Mouse (Mus musculus): ENCODE results near the gene Bbs5. TPM values are rescaled to one million over a fixed set of nuclear protein-coding genes. Genes with fewer than 3 reads are reported as not detected.

The Bbs5 gene
- total RNA-seq, 1 experiment: 8.3 TPM

DNA sequence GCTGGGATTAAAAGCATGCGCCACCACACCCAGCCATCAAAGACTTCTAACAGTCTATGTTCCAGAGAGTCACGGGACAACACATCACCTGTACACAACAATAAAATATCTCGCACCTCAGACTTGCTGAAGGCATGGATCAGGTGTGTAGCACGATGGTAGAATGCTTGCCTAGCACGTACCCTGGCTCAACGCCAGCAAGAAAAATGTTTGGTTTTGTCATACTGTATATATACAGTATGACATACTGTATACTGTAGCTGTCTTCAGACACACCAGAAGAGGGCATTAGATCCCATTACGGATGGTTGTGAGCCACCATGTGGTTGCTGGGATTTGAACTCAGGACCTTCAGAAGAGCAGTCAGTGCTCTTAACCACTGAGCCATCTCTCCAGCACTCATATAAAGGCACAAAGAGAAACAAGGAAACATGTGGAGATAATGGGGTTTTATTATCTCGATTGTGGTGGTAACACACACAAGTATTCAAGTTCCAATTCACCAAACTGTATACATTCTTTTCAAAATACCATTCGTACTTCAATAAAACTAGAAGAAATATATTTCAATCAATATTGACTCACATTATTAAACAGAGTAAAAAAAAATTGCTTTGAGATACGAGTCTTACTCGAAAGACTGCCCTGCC is 1.9 kb upstream of the Bbs5 start:
- DNase-seq (ENCODE audit: low read depth, low spot score): no peak
- in situ Hi-C loops (cut with MboI; ENCODE audit: low sequenced_read_pairs in 2 of 2, unreplicated experiment in 2 of 2): no loop called here
- peaks cover 2% of the 10 kb centered on the region in 2 experiments; a peak in 2 of 4 replicates for H3K4me1 ChIP-seq (ENCODE audit: control insufficient read depth in 2 of 2, insufficient read depth in 2 of 2, low read length in 2 of 2, poor library complexity in 1 of 2)
- TF ChIP-seq ZC3H11A (IDR thresholded peaks at IDR 0.05; ENCODE audit: borderline replicate concordance, low read depth, low read length) (no peak), MAFK (IDR thresholded peaks at IDR 0.05; ENCODE audit: insufficient read depth, low read depth, low read length) (no peak)
- no peak overlapping the region for H3K27ac ChIP-seq (ENCODE audit: insufficient read depth, low read depth, low read length, poor library complexity, severe bottlenecking)
- no peaks in the 10 kb centered on the region for H3K9me3 ChIP-seq (ENCODE audit: control insufficient read depth, insufficient read depth, low read depth, low read length)
- H3K4me3 ChIP-seq (ENCODE audit: insufficient read depth in 1 of 2, low read depth in 1 of 2, low read length in 2 of 2, poor library complexity in 1 of 2, severe bottlenecking in 1 of 2): no peak overlapping the region
- no peak overlapping the region for H3K9ac ChIP-seq (ENCODE audit: insufficient read depth, low read depth, low read length, poor library complexity, severe bottlenecking)
- H3K36me3 ChIP-seq (ENCODE audit: control insufficient read depth, insufficient read depth, low read length, poor library complexity, severe bottlenecking): no peaks in the 10 kb centered on the region

DNA sequence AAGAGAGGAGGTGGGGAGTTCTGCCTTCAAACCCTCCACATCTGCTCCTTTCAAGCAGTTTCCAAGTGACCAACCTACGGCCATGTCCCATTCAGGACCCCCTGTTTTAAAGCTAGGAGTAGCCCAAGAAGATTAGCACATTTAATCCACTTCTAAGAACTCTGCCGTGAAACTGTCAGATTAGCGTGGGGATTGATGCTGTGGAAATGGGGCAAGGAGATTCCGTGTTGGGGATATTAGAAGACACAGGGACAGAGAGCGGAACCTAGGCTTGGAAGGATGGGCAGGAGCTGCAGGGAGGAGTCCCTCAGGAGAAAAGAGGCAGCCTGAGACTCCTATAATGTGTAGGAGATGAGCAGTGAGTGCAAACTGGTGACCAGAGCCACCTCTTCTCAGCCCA is 2.7 kb downstream of the Bbs5 start:
- in situ Hi-C loops (cut with MboI; ENCODE audit: low sequenced_read_pairs in 2 of 2, unreplicated experiment in 2 of 2): no loop called here

DNA sequence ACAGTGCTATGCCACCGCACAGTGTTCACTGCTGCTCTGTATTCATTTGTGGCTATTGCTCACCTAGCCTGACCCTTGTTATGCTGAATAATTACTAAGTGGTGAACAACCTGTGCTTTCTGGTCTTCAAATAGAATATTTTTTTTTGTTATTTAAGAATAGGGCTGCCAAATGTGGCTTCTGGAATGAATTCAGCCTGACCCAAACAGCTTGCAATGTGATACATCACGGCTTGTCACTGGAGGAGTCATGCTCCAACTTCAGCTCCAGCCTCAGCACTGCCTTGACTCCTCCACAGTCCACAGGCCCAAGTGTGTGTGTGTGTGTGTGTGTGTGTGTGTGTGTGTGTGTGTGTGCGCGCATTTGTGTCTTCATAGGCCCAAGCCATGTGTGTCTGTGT is 12.4 kb downstream of the Bbs5 start:
- in situ Hi-C loops (cut with MboI; ENCODE audit: low sequenced_read_pairs in 2 of 2, unreplicated experiment in 2 of 2): no loop called here
- H3K4me3 ChIP-seq (ENCODE audit: insufficient read depth in 1 of 2, low read depth in 1 of 2, low read length in 2 of 2, poor library complexity in 1 of 2, severe bottlenecking in 1 of 2): no peak overlapping the region
- DNase-seq (ENCODE audit: low read depth, low spot score): no peak
- no peak for TF ChIP-seq HCFC1 (IDR thresholded peaks at IDR 0.05; ENCODE audit: borderline replicate concordance, insufficient read depth, low read length)
- no peak for TF ChIP-seq ZC3H11A (IDR thresholded peaks at IDR 0.05; ENCODE audit: borderline replicate concordance, low read depth, low read length)
- H3K9ac ChIP-seq (ENCODE audit: insufficient read depth, low read depth, low read length, poor library complexity, severe bottlenecking): no peak overlapping the region
- no peaks in the 10 kb centered on the region for H3K9me3 ChIP-seq (ENCODE audit: control insufficient read depth, insufficient read depth, low read depth, low read length)
- no peaks in the 10 kb centered on the region; the same call in 1 of the 2 replicates for H3K36me3 ChIP-seq (ENCODE audit: control insufficient read depth, insufficient read depth, low read length, poor library complexity, severe bottlenecking)
- no peaks in the 10 kb centered on the region for H3K4me1 ChIP-seq (ENCODE audit: control insufficient read depth in 2 of 2, insufficient read depth in 2 of 2, low read length in 2 of 2, poor library complexity in 1 of 2)
- no peak overlapping the region for H3K27ac ChIP-seq (ENCODE audit: insufficient read depth, low read depth, low read length, poor library complexity, severe bottlenecking)

More for the DNA sequence above, 2.7 kb downstream of the Bbs5 start:
- H3K9ac ChIP-seq (ENCODE audit: insufficient read depth, low read depth, low read length, poor library complexity, severe bottlenecking): no peak overlapping the region; the same call in 1 of the 2 replicates
- no peak overlapping the region for H3K4me3 ChIP-seq (ENCODE audit: insufficient read depth in 1 of 2, low read depth in 1 of 2, low read length in 2 of 2, poor library complexity in 1 of 2, severe bottlenecking in 1 of 2)
- TF ChIP-seq MAFK (IDR thresholded peaks at IDR 0.05; ENCODE audit: insufficient read depth, low read depth, low read length) (no peak), CHD2 (IDR thresholded peaks at IDR 0.05; ENCODE audit: low read depth, low read length) (no peak), ZNF384 (IDR thresholded peaks at IDR 0.05; ENCODE audit: low read depth, low read length) (no peak), ZC3H11A (IDR thresholded peaks at IDR 0.05; ENCODE audit: borderline replicate concordance, low read depth, low read length) (no peak), HCFC1 (IDR thresholded peaks at IDR 0.05; ENCODE audit: borderline replicate concordance, insufficient read depth, low read length) (no peak)
- no peaks in the 10 kb centered on the region for H3K9me3 ChIP-seq (ENCODE audit: control insufficient read depth, insufficient read depth, low read depth, low read length)
- H3K4me1 ChIP-seq (ENCODE audit: control insufficient read depth in 2 of 2, insufficient read depth in 2 of 2, low read length in 2 of 2, poor library complexity in 1 of 2): peaks cover 0 to 2% of the 10 kb centered on the region in 2 experiments; a peak in 2 of 4 replicates
- no peak overlapping the region for H3K27ac ChIP-seq (ENCODE audit: insufficient read depth, low read depth, low read length, poor library complexity, severe bottlenecking)
- DNase-seq (ENCODE audit: low read depth, low spot score): no peak
- H3K36me3 ChIP-seq (ENCODE audit: control insufficient read depth, insufficient read depth, low read length, poor library complexity, severe bottlenecking): no peaks in the 10 kb centered on the region

DNA sequence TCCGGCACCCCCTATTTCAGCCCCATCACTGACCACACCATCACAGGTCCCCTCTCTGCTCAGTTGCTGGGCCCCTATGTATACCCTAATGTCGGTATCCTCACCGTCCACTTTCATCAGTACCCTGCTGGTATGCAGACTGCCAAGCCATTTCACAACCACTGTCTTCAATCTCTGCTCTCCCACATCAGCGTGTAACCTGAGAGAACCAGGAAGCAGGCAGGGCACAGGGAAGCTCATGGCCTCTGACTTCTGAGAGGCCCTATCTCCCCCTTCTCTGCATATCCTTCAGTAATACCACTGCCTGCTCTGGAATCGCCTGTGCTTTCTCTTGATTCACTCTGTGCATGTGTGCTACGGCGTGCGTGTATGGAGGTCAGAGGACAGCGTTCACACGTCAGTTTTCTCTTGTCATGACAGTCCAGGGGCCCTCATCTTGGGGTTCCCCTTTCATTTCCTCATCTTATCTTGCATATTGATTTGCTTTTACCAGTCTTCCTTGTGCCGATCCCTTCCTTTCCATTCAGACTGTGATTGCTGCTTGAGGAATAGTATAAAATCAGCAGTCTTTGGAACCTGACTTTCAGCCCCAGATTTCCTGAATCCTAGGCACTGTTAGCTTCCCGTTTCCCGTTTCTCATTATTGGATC is 17.0 kb downstream of the Bbs5 start:
- Histone ChIP-seq H3K9ac (ENCODE audit: insufficient read depth, low read depth, low read length, poor library complexity, severe bottlenecking) (no peak overlapping the region), H3K36me3 (ENCODE audit: control insufficient read depth, insufficient read depth, low read length, poor library complexity, severe bottlenecking) (no peaks in the 10 kb centered on the region; the same call in 1 of the 2 replicates), H3K4me1 (ENCODE audit: control insufficient read depth in 2 of 2, insufficient read depth in 2 of 2, low read length in 2 of 2, poor library complexity in 1 of 2) (no peaks in the 10 kb centered on the region), H3K27ac (ENCODE audit: insufficient read depth, low read depth, low read length, poor library complexity, severe bottlenecking) (no peak overlapping the region), H3K4me3 (ENCODE audit: insufficient read depth in 1 of 2, low read depth in 1 of 2, low read length in 2 of 2, poor library complexity in 1 of 2, severe bottlenecking in 1 of 2) (no peak overlapping the region), H3K9me3 (ENCODE audit: control insufficient read depth, insufficient read depth, low read depth, low read length) (no peaks in the 10 kb centered on the region)
- in situ Hi-C loops (cut with MboI; ENCODE audit: low sequenced_read_pairs in 2 of 2, unreplicated experiment in 2 of 2): no loop called here
- DNase-seq (ENCODE audit: low read depth, low spot score): no peak
- TF ChIP-seq HCFC1 (IDR thresholded peaks at IDR 0.05; ENCODE audit: borderline replicate concordance, insufficient read depth, low read length): no peak
- no peak for TF ChIP-seq ZC3H11A (IDR thresholded peaks at IDR 0.05; ENCODE audit: borderline replicate concordance, low read depth, low read length)
- no peak for TF ChIP-seq ZNF384 (IDR thresholded peaks at IDR 0.05; ENCODE audit: low read depth, low read length)
- no peak for TF ChIP-seq MAFK (IDR thresholded peaks at IDR 0.05; ENCODE audit: insufficient read depth, low read depth, low read length)
- TF ChIP-seq CHD2 (IDR thresholded peaks at IDR 0.05; ENCODE audit: low read depth, low read length): no peak
